Mouse (Mus musculus) heart, embryonic 12.5 days (tissue): ENCODE measurements around the gene Mrpl51. TPM values are rescaled to one million over a fixed set of nuclear protein-coding genes. Genes with fewer than 3 reads are reported as not detected.

ENCODE experiments used
- microRNA-seq: library from miRNA; unstranded; fragments of <30 nt; microRNA quantifications from one replicate; pipeline ENCODE4, GENCODE M21; 2017
- polyA plus RNA-seq: library from polyadenylated mRNA; unstranded; fragments of >200 nt; fragmentation: Nextera tagmentation; extraction: Ambion mirVana; gene quantifications from 2 replicates; pipeline ENCODE4 v1.2.1, GENCODE M21; 2016

Gene Mrpl51
- polyA plus RNA-seq, 1 experiment from 2014 or later: 218 TPM

Small RNA genes lying within 50 kb of the gene (microRNA-seq; reads per million reads assigned to microRNA genes)
- gene Mir3098 (1.2 reads per million), gene Mir8113 (not detected)

Other genes starting within 250 kb of the Mrpl51 start
- 148 and 149 TPM in 2 replicates for gene Cops7a, start 226.3 kb upstream of the Mrpl51 start, polyA plus RNA-seq
- gene Pianp, start 195.1 kb upstream of the Mrpl51 start, polyA plus RNA-seq: 0.39 and 0.45 TPM in 2 replicates
- gene Zfp384, start 182.7 kb upstream of the Mrpl51 start, polyA plus RNA-seq: 12.2 and 13.6 TPM in 2 replicates
- 76.7 and 81.8 TPM in 2 replicates for gene Ing4, start 152.0 kb upstream of the Mrpl51 start, polyA plus RNA-seq
- gene Acrbp, start 142.1 kb upstream of the Mrpl51 start, polyA plus RNA-seq: 5.1 and 6.9 TPM in 2 replicates
- 0.24 and 0.31 TPM in 2 replicates for gene Lpar5, start 123.9 kb upstream of the Mrpl51 start, polyA plus RNA-seq
- gene Chd4, start 95.8 kb upstream of the Mrpl51 start, polyA plus RNA-seq: 76.2 and 77.3 TPM in 2 replicates
- gene Nop2, start 59.9 kb upstream of the Mrpl51 start, polyA plus RNA-seq: 55.0 and 56.2 TPM in 2 replicates
- 11.3 and 11.8 TPM in 2 replicates for gene Iffo1, start 46.6 kb upstream of the Mrpl51 start, polyA plus RNA-seq
- gene Gapdh, start 25.3 kb upstream of the Mrpl51 start, polyA plus RNA-seq: 4,345 and 4,378 TPM in 2 replicates
- 99.0 and 112 TPM in 2 replicates for gene Ncapd2, start 100 bp upstream of the Mrpl51 start, polyA plus RNA-seq
- gene Vamp1, start 23.8 kb downstream of the Mrpl51 start, polyA plus RNA-seq: 4.2 and 4.3 TPM in 2 replicates
- 3.1 and 3.3 TPM in 2 replicates for gene Tapbpl, start 40.1 kb downstream of the Mrpl51 start, polyA plus RNA-seq
- gene Cd27, start 45.2 kb downstream of the Mrpl51 start, polyA plus RNA-seq: 0.96 and 2.0 TPM in 2 replicates
- not detected in 2 replicates for gene Tuba3a, start 94.2 kb downstream of the Mrpl51 start, polyA plus RNA-seq
- 40.9 and 41.2 TPM in 2 replicates for gene Ltbr, start 122.1 kb downstream of the Mrpl51 start, polyA plus RNA-seq
- gene Scnn1a, start 128.9 kb downstream of the Mrpl51 start, polyA plus RNA-seq: 0.70 and 0.80 TPM in 2 replicates
- gene Tnfrsf1a, start 157.6 kb downstream of the Mrpl51 start, polyA plus RNA-seq: 37.2 and 37.9 TPM in 2 replicates
- not detected in 2 replicates for gene Plekhg6, start 189.0 kb downstream of the Mrpl51 start, polyA plus RNA-seq